Mouse (Mus musculus) testis, adult 2 months (tissue): Measurements from ENCODE around the gene Swsap1. TPM values are rescaled to one million over a fixed set of nuclear protein-coding genes. Genes with fewer than 3 reads are reported as not detected.
A peak's percentile ranks its signal among the peaks of the same experiment; 100 is the strongest.

ENCODE experiments used
- H3K27ac ChIP-seq: fragments of 200-500 bp; 2 replicates; pipeline ENCODE4 v1.5.1; 2012; ENCODE audit warnings: low read depth, low read length; ENCODE audit not compliant: control insufficient read depth, insufficient read depth
- H3K27me3 ChIP-seq: fragments of 200-500 bp; 2 replicates; pipeline ENCODE4 v1.6.1; 2012; ENCODE audit warnings: mild to moderate bottlenecking, low read length, moderate library complexity; ENCODE audit not compliant: control insufficient read depth, insufficient read depth
- H3K36me3 ChIP-seq: fragments of 200-500 bp; 2 replicates; pipeline ENCODE4 v1.6.1; 2012; ENCODE audit warnings: mild to moderate bottlenecking, low read length; ENCODE audit not compliant: control insufficient read depth, insufficient read depth
- H3K4me1 ChIP-seq: fragments of 200-500 bp; 2 replicates; pipeline ENCODE4 v1.6.1; 2012; ENCODE audit warnings: low read length; ENCODE audit not compliant: control insufficient read depth, insufficient read depth
- H3K4me3 ChIP-seq: fragments of 200-500 bp; 2 replicates; pipeline ENCODE4 v1.5.1; 2012; ENCODE audit warnings: low read depth, mild to moderate bottlenecking, low read length, moderate library complexity, mixed read lengths; ENCODE audit not compliant: control insufficient read depth
- CTCF ChIP-seq: fragments of 200-500 bp; IDR thresholded peaks from 2 replicates; pipeline ENCODE4 v1.5.1; 2012; ENCODE audit warnings: low read depth, mild to moderate bottlenecking, inconsistent platforms, low read length, moderate library complexity; ENCODE audit not compliant: control insufficient read depth, insufficient read depth, insufficient replicate concordance
- POLR2A ChIP-seq: fragments of 200-500 bp; IDR thresholded peaks from 2 replicates; pipeline ENCODE4 v1.6.1; 2012; ENCODE audit warnings: low read depth, mild to moderate bottlenecking, inconsistent platforms, low read length, moderate library complexity; ENCODE audit not compliant: control insufficient read depth
- polyA plus RNA-seq: library from polyadenylated mRNA; depleted of rRNA; stranded (reverse); fragments of >200 nt; gene quantifications from 2 replicates; pipeline ENCODE4 v1.2.3, GENCODE M21; 2012; rRNA removed

Gene Swsap1
- polyA plus RNA-seq, 1 experiment: 4.7 TPM

DNA sequence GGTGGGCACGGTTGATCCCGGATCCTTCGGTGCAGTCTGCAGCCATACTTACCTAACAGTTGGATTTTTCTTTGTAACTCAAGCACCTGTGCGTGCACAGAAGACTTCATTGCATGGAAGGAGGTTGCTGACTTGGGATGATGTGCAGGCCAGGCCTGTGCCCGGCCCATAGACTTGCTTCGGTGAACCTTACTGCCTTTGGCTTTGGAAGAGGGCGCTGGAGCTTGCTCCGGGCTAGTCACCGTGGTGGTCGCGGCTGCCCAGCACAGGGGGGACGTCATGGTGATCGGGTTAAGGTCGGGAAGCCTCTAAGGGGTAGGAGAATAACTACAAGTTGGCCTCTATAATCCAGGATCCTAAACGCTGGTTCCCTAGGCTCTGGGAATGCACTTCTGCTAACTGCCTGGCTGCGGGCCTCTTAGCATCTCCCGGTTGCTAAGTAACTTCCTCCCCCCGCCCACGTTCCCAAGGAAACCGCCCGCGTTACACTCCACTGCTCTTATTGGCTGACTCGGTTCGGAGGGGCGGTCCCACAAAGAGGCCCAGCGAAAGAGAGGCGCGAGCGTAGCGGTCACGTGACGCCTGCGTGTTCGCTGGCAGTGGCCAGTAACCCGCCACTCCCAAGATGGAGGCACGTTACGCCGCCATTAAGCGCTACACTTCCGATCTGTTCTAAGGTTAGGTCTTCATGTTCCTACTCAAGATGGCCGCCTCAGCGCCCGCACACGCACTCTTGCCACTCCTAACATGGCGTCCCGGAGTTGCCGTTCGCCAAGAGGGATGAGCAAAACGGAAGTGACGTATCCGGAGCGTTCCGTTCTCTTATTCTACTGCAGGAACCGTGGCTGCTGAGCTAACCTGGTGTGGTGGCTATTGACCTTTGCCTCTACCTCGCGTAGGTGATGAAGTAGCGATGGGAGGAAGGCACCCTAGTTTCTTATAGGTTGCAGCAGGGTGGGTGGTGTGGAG, 46.9 kb downstream of the Swsap1 start, which contains the start of the genes Ccdc151 and Prkcsh:
Ccdc151 (minus strand) TSS at position 441 of the 969 bp plus-strand sequence.
Prkcsh (plus strand) TSS at position 613 of the 969 bp plus-strand sequence.
- H3K36me3 ChIP-seq: peaks cover 2% of the 10 kb centered on the region
- H3K27ac ChIP-seq: peak within 1 kb of the TSS; percentile 92
- H3K27me3 ChIP-seq: no peaks in the 10 kb centered on the region
- H3K4me1 ChIP-seq: peaks cover 9% of the 10 kb centered on the region
- TF ChIP-seq POLR2A (peak; percentile 81), CTCF (0 out of 2 replicates have a peak, but pooled peaks have one; percentile 4)
- peak within 1 kb of the TSS; percentile 83 for H3K4me3 ChIP-seq

DNA sequence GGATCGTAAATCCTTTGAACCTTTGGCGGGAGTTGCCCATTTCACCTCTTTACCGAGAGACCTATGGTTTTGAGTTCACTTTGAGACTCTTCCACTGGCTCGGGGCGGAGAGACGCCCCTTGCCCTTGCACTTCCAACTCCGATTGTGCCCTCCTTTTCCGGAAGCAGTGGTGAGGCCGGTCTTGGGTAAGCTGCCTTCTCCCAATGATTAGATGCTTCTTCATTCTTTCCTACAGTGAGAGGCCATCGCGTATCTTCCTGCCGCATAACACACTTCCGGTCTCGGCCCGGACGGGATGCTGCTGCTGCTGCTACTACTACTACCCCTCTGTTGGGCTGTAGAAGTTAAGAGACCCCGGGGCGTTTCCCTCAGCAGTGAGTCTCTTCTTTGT, 47.6 kb downstream of the Swsap1 start:
- H3K27me3 ChIP-seq: no peaks in the 10 kb centered on the region
- peak overlapping the region; percentile 41 for H3K27ac ChIP-seq
- no peaks in the 10 kb centered on the region; the same call in none of the 2 replicates for H3K36me3 ChIP-seq
- H3K4me1 ChIP-seq: peaks cover 9% of the 10 kb centered on the region
- TF ChIP-seq POLR2A: no peak
- no peak for TF ChIP-seq CTCF
- H3K4me3 ChIP-seq: peak overlapping the region; percentile 83

DNA sequence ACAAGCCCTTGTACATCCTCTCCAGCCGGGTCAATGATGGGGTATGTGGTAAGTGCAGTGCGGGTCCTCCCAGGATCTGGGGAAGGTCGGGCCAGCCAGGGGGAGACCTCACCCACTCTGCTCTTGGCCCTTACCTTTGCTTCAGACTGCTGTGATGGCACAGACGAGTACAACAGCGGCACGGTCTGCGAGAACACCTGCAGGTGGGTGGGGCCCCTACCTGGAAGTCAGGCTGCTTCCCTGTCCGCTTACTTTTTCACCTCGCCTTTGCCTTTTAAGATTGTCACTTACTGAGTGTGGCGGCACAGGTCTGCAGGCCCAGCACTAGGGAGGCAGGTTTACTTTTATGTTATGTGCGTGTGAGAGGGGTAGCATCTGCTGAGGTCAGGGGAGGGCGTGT, 49.0 kb downstream of the Swsap1 start:
- Histone ChIP-seq H3K27me3 (no peaks in the 10 kb centered on the region), H3K4me3 (peak overlapping the region; percentile 83), H3K36me3 (no peaks in the 10 kb centered on the region; the same call in none of the 2 replicates), H3K27ac (no peak overlapping the region), H3K4me1 (peaks cover 9% of the 10 kb centered on the region)
- TF ChIP-seq CTCF: no peak
- TF ChIP-seq POLR2A: no peak

Other genes starting within 250 kb of the Swsap1 start
- 2.9 TPM in 2 replicates for gene Ldlr, start 232.3 kb upstream of the Swsap1 start, polyA plus RNA-seq
- 16.5 and 17.1 TPM in 2 replicates for gene Spc24, start 195.5 kb upstream of the Swsap1 start, polyA plus RNA-seq
- gene Kank2, start 157.0 kb upstream of the Swsap1 start, polyA plus RNA-seq: 6.7 and 6.9 TPM in 2 replicates
- gene Angptl8, start 120.2 kb upstream of the Swsap1 start, polyA plus RNA-seq: not detected in 2 replicates
- 41.5 and 46.0 TPM in 2 replicates for gene Dock6, start 103.1 kb upstream of the Swsap1 start, polyA plus RNA-seq
- 21.2 and 22.7 TPM in 2 replicates for gene Rab3d, start 37.6 kb upstream of the Swsap1 start, polyA plus RNA-seq
- gene Ccdc159, start 28.3 kb upstream of the Swsap1 start, polyA plus RNA-seq: 72.0 and 74.9 TPM in 2 replicates
- 296 and 312 TPM in 2 replicates for gene Tmem205, start 28.2 kb upstream of the Swsap1 start, polyA plus RNA-seq
- 33.3 and 39.3 TPM in 2 replicates for gene Plppr2, start 18.7 kb upstream of the Swsap1 start, polyA plus RNA-seq
- 1.5 and 1.9 TPM in 2 replicates for gene Epor, start 7.8 kb downstream of the Swsap1 start, polyA plus RNA-seq
- 3.9 and 5.2 TPM in 2 replicates for gene Rgl3, start 33.7 kb downstream of the Swsap1 start, polyA plus RNA-seq
- gene Ccdc151, start 46.9 kb downstream of the Swsap1 start, polyA plus RNA-seq: 38.5 and 46.0 TPM in 2 replicates
- 41.2 and 43.3 TPM in 2 replicates for gene Prkcsh, start 47.1 kb downstream of the Swsap1 start, polyA plus RNA-seq
- gene Elavl3, start 96.3 kb downstream of the Swsap1 start, polyA plus RNA-seq: 1.8 and 1.9 TPM in 2 replicates
- not detected in 2 replicates for gene Gm49318, start 115.5 kb downstream of the Swsap1 start, polyA plus RNA-seq
- gene Zfp653, start 115.6 kb downstream of the Swsap1 start, polyA plus RNA-seq: 43.1 and 44.9 TPM in 2 replicates
- gene Ecsit, start 129.7 kb downstream of the Swsap1 start, polyA plus RNA-seq: 71.6 and 72.6 TPM in 2 replicates
- 5.8 and 22.3 TPM in 2 replicates for gene Cnn1, start 143.5 kb downstream of the Swsap1 start, polyA plus RNA-seq
- gene Elof1, start 161.4 kb downstream of the Swsap1 start, polyA plus RNA-seq: 1,299 and 1,403 TPM in 2 replicates
- gene Acp5, start 180.0 kb downstream of the Swsap1 start, polyA plus RNA-seq: 8.2 and 10.7 TPM in 2 replicates
- 64.8 and 73.5 TPM in 2 replicates for gene Pigyl, start 201.1 kb downstream of the Swsap1 start, polyA plus RNA-seq
- gene Zfp872, start 232.3 kb downstream of the Swsap1 start, polyA plus RNA-seq: 0.05 and 0.16 TPM in 2 replicates